Mouse (Mus musculus): ENCODE results near the gene Jup. TPM values are rescaled to one million over a fixed set of nuclear protein-coding genes. Genes with fewer than 3 reads are reported as not detected.
A peak's percentile ranks its signal among the peaks of the same experiment; 100 is the strongest.
"Not testable (repeated sequence)": the region's sequence is repeated elsewhere in the genome, so short reads cannot be mapped to it uniquely, and the experiment has no call there.

Jup gene
- polyA plus RNA-seq, 1 experiment from 2014 or later = 44.1 TPM

- 67% methylated on average over 7 of the region's 8 CpGs for WGBS
- ATAC-seq (ENCODE audit: insufficient number of reproducible peaks, insufficient read depth, low FRiP score, low TSS enrichment, low read depth) = no peak
- H3K4me1 ChIP-seq (replicated peaks) = 0 out of 2 replicates have a peak, but pooled peaks cover 7% of the 10 kb centered on the region
- no peaks in the 10 kb centered on the region for H3K9me3 ChIP-seq
- H3K27ac ChIP-seq = no peak overlapping the region
- no peak overlapping the region for H3K4me3 ChIP-seq (replicated peaks)
- H3K4me2 ChIP-seq = no peak overlapping the region
- no peaks in the 10 kb centered on the region for H3K27me3 ChIP-seq
- H3K9ac ChIP-seq (replicated peaks) = no peak overlapping the region; the same call in 1 of the 2 replicates
- H3K36me3 ChIP-seq = peaks cover 62% of the 10 kb centered on the region
Measured at GRCm38 (mm10) chr11:100371981-100372558, 25.5 kb downstream of the Jup start.

GRCm38 (mm10) chr11:100369822-100370221 is 27.7 kb downstream of the Jup start:
- 68% methylated on average over 8 of the region's 8 CpGs for WGBS
- Histone ChIP-seq H3K9me3 (no peaks in the 10 kb centered on the region), H3K36me3 (peaks cover 42% of the 10 kb centered on the region), H3K9ac (replicated peaks) (no peak overlapping the region), H3K4me2 (no peak overlapping the region), H3K4me1 (replicated peaks) (0 out of 2 replicates have a peak, but pooled peaks cover 7% of the 10 kb centered on the region), H3K27me3 (no peaks in the 10 kb centered on the region), H3K27ac (no peak overlapping the region), H3K4me3 (replicated peaks) (no peak overlapping the region)
- ATAC-seq (ENCODE audit: insufficient number of reproducible peaks, insufficient read depth, low FRiP score, low TSS enrichment, low read depth) = no peak

GRCm38 (mm10) chr11:100369145-100369544 is 28.4 kb downstream of the Jup start:
- Histone ChIP-seq H3K36me3 (peaks cover 38% of the 10 kb centered on the region), H3K4me3 (replicated peaks) (no peak overlapping the region), H3K9ac (replicated peaks) (no peak overlapping the region), H3K9me3 (no peaks in the 10 kb centered on the region), H3K4me2 (no peak overlapping the region), H3K27ac (no peak overlapping the region), H3K27me3 (no peaks in the 10 kb centered on the region), H3K4me1 (replicated peaks) (0 out of 2 replicates have a peak, but pooled peaks cover 7% of the 10 kb centered on the region)
- 71% methylated on average over 7 of the region's 7 CpGs for WGBS
- ATAC-seq (ENCODE audit: insufficient number of reproducible peaks, insufficient read depth, low FRiP score, low TSS enrichment, low read depth) = no peak

- peaks cover 10% of the 10 kb centered on the region; the same call in 1 of the 2 replicates for H3K4me1 ChIP-seq (replicated peaks)
- H3K27me3 ChIP-seq = peaks cover 26% of the 10 kb centered on the region
- H3K9me3 ChIP-seq = no peaks in the 10 kb centered on the region
- H3K4me2 ChIP-seq = no peak overlapping the region
- H3K4me3 ChIP-seq (replicated peaks) = no peak overlapping the region
- 22% methylated on average over 12 of the region's 12 CpGs for WGBS
- no peaks in the 10 kb centered on the region for H3K36me3 ChIP-seq
- H3K9ac ChIP-seq (replicated peaks) = no peak overlapping the region
- H3K27ac ChIP-seq = no peak overlapping the region
- ATAC-seq (ENCODE audit: insufficient number of reproducible peaks, insufficient read depth, low FRiP score, low TSS enrichment, low read depth) = peak; percentile 26; the same call in 1 of the 2 replicates
Measured at GRCm38 (mm10) chr11:100362979-100363562, 34.5 kb downstream of the Jup start.

- Histone ChIP-seq H3K27me3 (peaks cover 32% of the 10 kb centered on the region), H3K4me2 (no peak overlapping the region), H3K27ac (no peak overlapping the region), H3K4me1 (replicated peaks) (peaks cover 10% of the 10 kb centered on the region; the same call in 1 of the 2 replicates), H3K9ac (replicated peaks) (no peak overlapping the region), H3K9me3 (no peaks in the 10 kb centered on the region), H3K4me3 (replicated peaks) (no peak overlapping the region), H3K36me3 (no peaks in the 10 kb centered on the region)
- ATAC-seq (ENCODE audit: insufficient number of reproducible peaks, insufficient read depth, low FRiP score, low TSS enrichment, low read depth) = 0 out of 2 replicates have a peak, but pooled peaks have one; percentile 27
- WGBS = 13% methylated on average over 8 of the region's 8 CpGs
Measured at GRCm38 (mm10) chr11:100362209-100362978, 35.2 kb downstream of the Jup start.

GRCm38 (mm10) chr11:100361059-100361458 is 36.5 kb downstream of the Jup start:
- WGBS = 0% methylated on average over 1 of the region's 13 CpGs
- H3K9ac ChIP-seq (replicated peaks) = not testable (repeated sequence)

GRCm38 (mm10) chr11:100360175-100360574 is 37.4 kb downstream of the Jup start:
- Histone ChIP-seq H3K36me3 (no peaks in the 10 kb centered on the region), H3K9ac (replicated peaks) (no peak overlapping the region), H3K4me2 (no peak overlapping the region), H3K27ac (no peak overlapping the region), H3K27me3 (peaks cover 54% of the 10 kb centered on the region), H3K4me3 (replicated peaks) (no peak overlapping the region), H3K9me3 (no peaks in the 10 kb centered on the region), H3K4me1 (replicated peaks) (peaks cover 26% of the 10 kb centered on the region)
- 81% methylated on average over 6 of the region's 6 CpGs for WGBS
- ATAC-seq (ENCODE audit: insufficient number of reproducible peaks, insufficient read depth, low FRiP score, low TSS enrichment, low read depth) = no peak

More at GRCm38 (mm10) chr11:100361059-100361458, 36.5 kb downstream of the Jup start:
- not testable (repeated sequence) for H3K4me3 ChIP-seq (replicated peaks); H3K36me3 ChIP-seq; ATAC-seq (ENCODE audit: insufficient number of reproducible peaks, insufficient read depth, low FRiP score, low TSS enrichment, low read depth); H3K4me2 ChIP-seq; H3K27ac ChIP-seq; H3K9me3 ChIP-seq
- H3K4me1 ChIP-seq (replicated peaks) = peaks cover 17% of the 10 kb centered on the region
- peaks cover 45% of the 10 kb centered on the region for H3K27me3 ChIP-seq

- peaks cover 82% of the 10 kb centered on the region for H3K27me3 ChIP-seq
- 54% methylated on average over 5 of the region's 5 CpGs for WGBS
Measured at GRCm38 (mm10) chr11:100357408-100357807, 40.2 kb downstream of the Jup start.

GRCm38 (mm10) chr11:100356819-100357211 is 40.7 kb downstream of the Jup start:
- Histone ChIP-seq H3K36me3 (no peaks in the 10 kb centered on the region), H3K9me3 (no peaks in the 10 kb centered on the region), H3K27ac (no peak overlapping the region), H3K4me2 (peak overlapping the region; percentile 99), H3K4me3 (replicated peaks) (peak overlapping the region; percentile 51), H3K9ac (replicated peaks) (no peak overlapping the region), H3K27me3 (peaks cover 88% of the 10 kb centered on the region), H3K4me1 (replicated peaks) (peaks cover 21% of the 10 kb centered on the region)
- WGBS = 28% methylated on average over 9 of the region's 9 CpGs
- no peak for ATAC-seq (ENCODE audit: insufficient number of reproducible peaks, insufficient read depth, low FRiP score, low TSS enrichment, low read depth)

More at GRCm38 (mm10) chr11:100357408-100357807, 40.2 kb downstream of the Jup start:
- no peak for ATAC-seq (ENCODE audit: insufficient number of reproducible peaks, insufficient read depth, low FRiP score, low TSS enrichment, low read depth)
- Histone ChIP-seq H3K36me3 (no peaks in the 10 kb centered on the region), H3K4me3 (replicated peaks) (no peak overlapping the region), H3K9ac (replicated peaks) (no peak overlapping the region), H3K4me1 (replicated peaks) (peaks cover 21% of the 10 kb centered on the region), H3K4me2 (no peak overlapping the region), H3K27ac (no peak overlapping the region), H3K9me3 (no peaks in the 10 kb centered on the region)

GRCm38 (mm10) chr11:100355972-100356818 is 41.4 kb downstream of the Jup start, which contains the start of gene Hap1:
Hap1 (minus strand) TSS chr11:100356128.
- no peaks in the 10 kb centered on the region for H3K9me3 ChIP-seq
- H3K27me3 ChIP-seq = peaks cover 88% of the 10 kb centered on the region
- peaks cover 21% of the 10 kb centered on the region for H3K4me1 ChIP-seq (replicated peaks)
- H3K9ac ChIP-seq (replicated peaks) = peak within 1 kb of the TSS; percentile 50
- no peaks in the 10 kb centered on the region for H3K36me3 ChIP-seq
- ATAC-seq (ENCODE audit: insufficient number of reproducible peaks, insufficient read depth, low FRiP score, low TSS enrichment, low read depth) = peak; percentile 40; the same call in 1 of the 2 replicates
- peak within 1 kb of the TSS; percentile 51 for H3K4me3 ChIP-seq (replicated peaks)
- peak within 1 kb of the TSS; percentile 99 for H3K4me2 ChIP-seq
- H3K27ac ChIP-seq = no peak within 1 kb of the TSS
- WGBS = 2% methylated on average over 49 of the region's 49 CpGs
